ENCODE assay signal across 8 mouse cellular contexts in the genomic region with DNA sequence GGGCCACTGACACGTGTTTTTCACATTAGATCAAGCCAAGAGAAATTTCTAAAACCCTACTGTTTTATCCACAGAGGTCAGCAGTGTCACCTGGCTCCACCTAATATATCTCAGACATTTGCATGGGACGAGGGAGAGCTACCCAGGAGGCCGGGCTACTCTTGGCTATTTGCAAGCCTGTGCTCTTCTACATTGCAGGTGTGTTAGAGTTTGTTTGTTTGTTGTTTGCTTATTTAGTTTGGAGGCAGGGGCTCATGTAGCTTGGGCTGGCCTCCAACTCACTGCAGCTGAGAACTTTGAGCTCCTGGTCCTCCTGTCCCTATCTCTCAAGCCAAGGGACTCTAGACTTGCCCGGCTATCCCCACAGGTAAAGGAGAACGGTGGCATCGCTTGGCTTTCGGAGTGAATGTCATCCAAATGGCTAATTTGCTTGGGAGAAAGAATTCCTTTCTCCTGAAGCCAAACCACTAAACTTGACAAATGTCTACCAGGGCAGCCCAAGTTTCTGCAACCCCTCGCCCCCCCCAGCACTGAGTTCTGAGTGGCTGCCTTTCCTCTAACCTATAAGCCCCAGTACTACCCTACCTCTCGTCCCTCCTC. TPM values are rescaled to one million over a fixed set of nuclear protein-coding genes. Genes with fewer than 3 reads are reported as not detected.
DNase-seq lines count a peak whose midpoint lies in the region; ATAC-seq and TF ChIP-seq lines count a peak whose summit lies in the region.

No protein-coding gene starts in this region.

- H3K9ac ChIP-seq in kidney, embryonic 15.5 days, result no peak overlapping the region
- H3K9ac ChIP-seq in heart, adult 2 months (ENCODE audit: low read depth, low read length), result peak overlapping the region; percentile 65
- peak overlapping the region; percentile 17; the same call in 1 of the 2 replicates for H3K9ac ChIP-seq in intestine, embryonic 14.5 days (ENCODE audit: low read length)

- WGBS in kidney, embryonic 15.5 days, result 43% methylated on average over 9 of the region's 9 CpGs
- 32% methylated on average over 9 of the region's 9 CpGs for WGBS in heart, adult 2 months
- 63% methylated on average over 9 of the region's 9 CpGs for WGBS in intestine, embryonic 14.5 days

- no peak for ATAC-seq in kidney, embryonic 15.5 days (replicated peaks; ENCODE audit: low FRiP score)
- no peak for ATAC-seq in intestine, embryonic 14.5 days (replicated peaks; ENCODE audit: low FRiP score, low TSS enrichment, low read depth)
- ATAC-seq in granulocyte monocyte progenitor cell, adult 5-6 weeks (replicated peaks; ENCODE audit: poor library complexity, severe bottlenecking), result no peak

- DNase-seq in kidney, postnatal 10 days, result no peak
- peak in 1 of 2 experiments; percentile 30 for DNase-seq in heart, adult 2 months
- DNase-seq in intestine, embryonic 14.5 days (ENCODE audit: low spot score), result no peak
- DNase-seq in lung, postnatal 10 days, result peak; percentile 11
- DNase-seq in ovary, postnatal 36 days (ENCODE audit: low spot score), result no peak
- DNase-seq in MN1 (ENCODE audit: low spot score), result no peak

- TF ChIP-seq EP300 in heart, adult 2 months (IDR thresholded peaks at IDR 0.05; ENCODE audit: insufficient read depth, low read depth, low read length), result no peak

- peaks cover 45% of the 10 kb centered on the region for H3K4me1 ChIP-seq in kidney, embryonic 15.5 days
- H3K4me1 ChIP-seq in heart, adult 2 months (ENCODE audit: control insufficient read depth, insufficient read depth, low read length), result peaks cover 7% of the 10 kb centered on the region
- peaks cover 19% of the 10 kb centered on the region for H3K4me1 ChIP-seq in intestine, embryonic 14.5 days (replicated peaks; ENCODE audit: control insufficient read depth, insufficient read depth, low read length)

- no peak for TF ChIP-seq CTCF in heart, adult 2 months (IDR thresholded peaks at IDR 0.05)

- peak overlapping the region; percentile 51 for H3K4me3 ChIP-seq in kidney, embryonic 15.5 days (replicated peaks)
- H3K4me3 ChIP-seq in heart, adult 2 months, result peak overlapping the region; percentile 50
- peak overlapping the region; percentile 45 for H3K4me3 ChIP-seq in intestine, embryonic 14.5 days (ENCODE audit: low read depth, low read length)

- H3K36me3 ChIP-seq in kidney, embryonic 15.5 days, result 0 out of 2 replicates have a peak, but pooled peaks cover 2% of the 10 kb centered on the region
- H3K36me3 ChIP-seq in heart, adult 2 months (ENCODE audit: control insufficient read depth, insufficient read depth, low read length), result no peaks in the 10 kb centered on the region; the same call in 1 of the 2 replicates
- no peaks in the 10 kb centered on the region for H3K36me3 ChIP-seq in intestine, embryonic 14.5 days (ENCODE audit: control insufficient read depth, insufficient read depth, low read length)

- H3K27ac ChIP-seq in kidney, embryonic 15.5 days, result peak overlapping the region; percentile 89
- peak overlapping the region; percentile 97 for H3K27ac ChIP-seq in heart, adult 2 months
- no peak overlapping the region for H3K27ac ChIP-seq in intestine, embryonic 14.5 days (ENCODE audit: low read depth)

- H3K79me2 ChIP-seq in heart, adult 2 months (replicated peaks; ENCODE audit: control insufficient read depth, insufficient read depth, low read length), result no peaks in the 10 kb centered on the region

- H3K4me2 ChIP-seq in kidney, embryonic 15.5 days, result peak overlapping the region; percentile 83
- peak overlapping the region; percentile 79 for H3K4me2 ChIP-seq in intestine, embryonic 14.5 days (ENCODE audit: low read length)

- TF ChIP-seq POLR2A in heart, adult 2 months (IDR thresholded peaks at IDR 0.05; ENCODE audit: insufficient read depth, low read depth, low read length), result no peak

- H3K9me3 ChIP-seq in kidney, embryonic 15.5 days (replicated peaks), result no peaks in the 10 kb centered on the region
- H3K9me3 ChIP-seq in intestine, embryonic 14.5 days (ENCODE audit: control insufficient read depth, low read length), result no peaks in the 10 kb centered on the region

- H3K27me3 ChIP-seq in kidney, embryonic 15.5 days, result peaks cover 43% of the 10 kb centered on the region
- no peaks in the 10 kb centered on the region for H3K27me3 ChIP-seq in heart, adult 2 months (ENCODE audit: control insufficient read depth, insufficient read depth, low read length)
- H3K27me3 ChIP-seq in intestine, embryonic 14.5 days (replicated peaks; ENCODE audit: control insufficient read depth, insufficient read depth, low read length), result peaks cover 21% of the 10 kb centered on the region

- intact Hi-C loops in heart, adult 2 months (cut with DNase I), result loop anchor here (5.0 kb wide), 1 partner anchor 135 kb away; no protein-coding TSS in a partner anchor

RNA-seq across cellular contexts. Expression of gene Adcy4, which starts 1.4 kb away (rescaled TPM):
- 13.9 and 15.8 TPM in 2 replicates for polyA plus RNA-seq in kidney, embryonic 15.5 days (2015; fragmentation: Nextera tagmentation; extraction: Ambion mirVana)
- 10 to 100 TPM; 16.1 to 20.3 TPM for total RNA-seq in heart, adult 2 months (2021)
- 36.5 and 40.0 TPM in 2 replicates for polyA plus RNA-seq in heart, adult 2 months (2012; rRNA removed)
- polyA plus RNA-seq in intestine, embryonic 14.5 days (2014; fragmentation: Nextera tagmentation; extraction: Ambion mirVana), result 5.8 and 7.2 TPM in 2 replicates
- not detected in 2 replicates for total RNA-seq in granulocyte monocyte progenitor cell, adult 5-6 weeks (2014; fragmentation: Nextera tagmentation)
- not detected in 2 replicates for total RNA-seq in granulocyte monocyte progenitor cell, adult 5-6 weeks (2017)

RNA-seq across cellular contexts. Expression of gene Ripk3, which starts 6.2 kb away (rescaled TPM):
- polyA plus RNA-seq in kidney, embryonic 15.5 days (2015; fragmentation: Nextera tagmentation; extraction: Ambion mirVana), result 38.1 and 40.4 TPM in 2 replicates
- total RNA-seq in heart, adult 2 months (2021), result 1 to 10 TPM; 2.2 to 2.4 TPM
- polyA plus RNA-seq in heart, adult 2 months (2012; rRNA removed), result 3.5 and 4.1 TPM in 2 replicates
- 48.5 and 51.7 TPM in 2 replicates for polyA plus RNA-seq in intestine, embryonic 14.5 days (2014; fragmentation: Nextera tagmentation; extraction: Ambion mirVana)
- total RNA-seq in granulocyte monocyte progenitor cell, adult 5-6 weeks (2014; fragmentation: Nextera tagmentation), result 104 and 157 TPM in 2 replicates
- total RNA-seq in granulocyte monocyte progenitor cell, adult 5-6 weeks (2017), result 40.9 and 42.4 TPM in 2 replicates

RNA-seq across cellular contexts. Expression of gene Ltb4r1, which starts 16.7 kb away (rescaled TPM):
- 0.69 and 0.73 TPM in 2 replicates for polyA plus RNA-seq in kidney, embryonic 15.5 days (2015; fragmentation: Nextera tagmentation; extraction: Ambion mirVana)
- under 1 TPM; 0.34 to 0.36 TPM for total RNA-seq in heart, adult 2 months (2021)
- polyA plus RNA-seq in heart, adult 2 months (2012; rRNA removed), result 0.76 TPM in 2 replicates
- polyA plus RNA-seq in intestine, embryonic 14.5 days (2014; fragmentation: Nextera tagmentation; extraction: Ambion mirVana), result 0.30 and 0.38 TPM in 2 replicates
- 19.4 and 23.3 TPM in 2 replicates for total RNA-seq in granulocyte monocyte progenitor cell, adult 5-6 weeks (2014; fragmentation: Nextera tagmentation)
- total RNA-seq in granulocyte monocyte progenitor cell, adult 5-6 weeks (2017), result 19.8 and 25.8 TPM in 2 replicates

RNA-seq across cellular contexts. Expression of gene Ltb4r2, which starts 21.2 kb away (rescaled TPM):
- polyA plus RNA-seq in kidney, embryonic 15.5 days (2015; fragmentation: Nextera tagmentation; extraction: Ambion mirVana), result 0.25 and 0.35 TPM in 2 replicates
- total RNA-seq in heart, adult 2 months (2021), result under 1 TPM in 1 of 2 experiments, not detected in 1; 0.20 TPM
- 0.06 and 0.20 TPM in 2 replicates for polyA plus RNA-seq in heart, adult 2 months (2012; rRNA removed)
- 0.08 and 0.65 TPM in 2 replicates for polyA plus RNA-seq in intestine, embryonic 14.5 days (2014; fragmentation: Nextera tagmentation; extraction: Ambion mirVana)
- 0.56 and 2.1 TPM in 2 replicates for total RNA-seq in granulocyte monocyte progenitor cell, adult 5-6 weeks (2014; fragmentation: Nextera tagmentation)
- 0.34 TPM in 1 of 2 replicates, not detected in the other for total RNA-seq in granulocyte monocyte progenitor cell, adult 5-6 weeks (2017)

RNA-seq across cellular contexts. Expression of gene Cideb, which starts 24.2 kb away (rescaled TPM):
- 10.0 and 11.2 TPM in 2 replicates for polyA plus RNA-seq in kidney, embryonic 15.5 days (2015; fragmentation: Nextera tagmentation; extraction: Ambion mirVana)
- under 1 TPM; 0.81 to 0.98 TPM for total RNA-seq in heart, adult 2 months (2021)
- 6.7 and 8.1 TPM in 2 replicates for polyA plus RNA-seq in heart, adult 2 months (2012; rRNA removed)
- 5.4 and 8.1 TPM in 2 replicates for polyA plus RNA-seq in intestine, embryonic 14.5 days (2014; fragmentation: Nextera tagmentation; extraction: Ambion mirVana)
- not detected in 2 replicates for total RNA-seq in granulocyte monocyte progenitor cell, adult 5-6 weeks (2014; fragmentation: Nextera tagmentation)
- not detected in 2 replicates for total RNA-seq in granulocyte monocyte progenitor cell, adult 5-6 weeks (2017)
